Mouse (Mus musculus) lung, embryonic 16.5 days (tissue): Measurements from ENCODE around the gene Fam168b. TPM values are rescaled to one million over a fixed set of nuclear protein-coding genes. Genes with fewer than 3 reads are reported as not detected.

ENCODE experiments used
- ATAC-seq: fragments of 200-750 bp; cut with Nextera tagmentation; 2 replicates; pipeline ENCODE4 v1.8.0; 2017; ENCODE audit warnings: low read depth, mild to moderate bottlenecking, moderate library complexity
- H3K27ac ChIP-seq: fragments of 300-500 bp; sonication (generic); 2 replicates; pipeline ENCODE4 v1.5.1; 2014; ENCODE audit warnings: mild to moderate bottlenecking, control low read depth, low read length
- H3K27me3 ChIP-seq: fragments of 300-500 bp; sonication (generic); 2 replicates; pipeline ENCODE4 v1.6.1; 2014; ENCODE audit warnings: low read depth, low read length, mixed read lengths; ENCODE audit not compliant: control insufficient read depth, insufficient read depth
- H3K36me3 ChIP-seq: fragments of 300-500 bp; sonication (generic); 2 replicates; pipeline ENCODE4 v1.6.1; 2014; ENCODE audit warnings: low read length; ENCODE audit not compliant: control insufficient read depth, insufficient read depth
- H3K4me1 ChIP-seq: fragments of 300-500 bp; sonication (generic); replicated peaks from 2 replicates; pipeline ENCODE4 v1.6.1; 2014; ENCODE audit warnings: low read length, mixed read lengths; ENCODE audit not compliant: control insufficient read depth, insufficient read depth
- H3K4me2 ChIP-seq: fragments of 300-500 bp; sonication (generic); 2 replicates; pipeline ENCODE4 v1.6.1; 2014; ENCODE audit warnings: low read depth, low read length, control low read depth
- H3K4me3 ChIP-seq: fragments of 300-500 bp; sonication (generic); 2 replicates; pipeline ENCODE4 v1.5.1; 2014; ENCODE audit warnings: mild to moderate bottlenecking, low read length, control low read depth
- H3K9ac ChIP-seq: fragments of 300-500 bp; sonication (generic); 2 replicates; pipeline ENCODE4 v1.6.1; 2014; ENCODE audit warnings: low read length, control low read depth
- H3K9me3 ChIP-seq: fragments of 300-500 bp; sonication (generic); 2 replicates; pipeline ENCODE4 v1.6.1; 2016; ENCODE audit warnings: low read length; ENCODE audit not compliant: control insufficient read depth
- WGBS: fragments of 180-500 bp; shearing (Covaris S2); extraction: QIAGEN DNeasy Blood & Tissue Kit; methylation state at CpG from one replicate; pipeline ENCODE4 v1.1.7; 2014; 5-methylcytosine and 5-hydroxymethylcytosine counted together
- polyA plus RNA-seq: library from polyadenylated mRNA; unstranded; fragments of >200 nt; fragmentation: Nextera tagmentation; extraction: Ambion mirVana; gene quantifications from 2 replicates; pipeline ENCODE4 v1.2.1, GENCODE M21; 2015

Fam168b gene
- polyA plus RNA-seq: 56.0 and 57.1 TPM in 2 replicates

- Histone ChIP-seq H3K9me3 (no peaks in the 10 kb centered on the region), H3K36me3 (no peaks in the 10 kb centered on the region), H3K4me1 (peaks cover 23% of the 10 kb centered on the region), H3K4me2 (peak within 1 kb of the TSS; percentile 92), H3K4me3 (peak within 1 kb of the TSS; percentile 80), H3K9ac (peak within 1 kb of the TSS; percentile 94), H3K27ac (peak within 1 kb of the TSS; percentile 96), H3K27me3 (no peaks in the 10 kb centered on the region)
- peak; percentile 96 for ATAC-seq
- under 1% methylated on average over 26 of the region's 59 CpGs for WGBS
Observed at GRCm38 (mm10) chr1:34842887-34843618, at the start of gene Fam168b. Fam168b (minus strand) TSS chr1:34843065.

GRCm38 (mm10) chr1:34892466-34892865 lies 49.6 kb upstream of the Fam168b start:
- no peak overlapping the region for H3K4me2 ChIP-seq
- no peak for ATAC-seq
- H3K4me1 ChIP-seq: no peaks in the 10 kb centered on the region
- H3K36me3 ChIP-seq: no peaks in the 10 kb centered on the region
- H3K4me3 ChIP-seq: no peak overlapping the region
- no peaks in the 10 kb centered on the region; the same call in 1 of the 2 replicates for H3K27me3 ChIP-seq
- no peak overlapping the region for H3K27ac ChIP-seq
- 35% methylated on average over 3 of the region's 3 CpGs for WGBS
- no peak overlapping the region for H3K9ac ChIP-seq
- H3K9me3 ChIP-seq: no peaks in the 10 kb centered on the region

- H3K4me2 ChIP-seq: no peak overlapping the region
- no peak overlapping the region for H3K9ac ChIP-seq
- H3K27me3 ChIP-seq: no peaks in the 10 kb centered on the region; the same call in 1 of the 2 replicates
- H3K27ac ChIP-seq: no peak overlapping the region
- no peak for ATAC-seq
- no peaks in the 10 kb centered on the region for H3K36me3 ChIP-seq
- WGBS: 49% methylated on average over 14 of the region's 14 CpGs
- no peaks in the 10 kb centered on the region for H3K9me3 ChIP-seq
- H3K4me3 ChIP-seq: no peak overlapping the region
- H3K4me1 ChIP-seq: no peaks in the 10 kb centered on the region
Observed at GRCm38 (mm10) chr1:34891559-34892289, 48.9 kb upstream of the Fam168b start.

- Histone ChIP-seq H3K4me2 (no peak overlapping the region), H3K27me3 (no peaks in the 10 kb centered on the region), H3K9ac (no peak overlapping the region), H3K36me3 (no peaks in the 10 kb centered on the region), H3K9me3 (no peaks in the 10 kb centered on the region; the same call in 1 of the 2 replicates), H3K4me3 (no peak overlapping the region), H3K27ac (no peak overlapping the region), H3K4me1 (no peaks in the 10 kb centered on the region)
- ATAC-seq: no peak
Observed at GRCm38 (mm10) chr1:34883776-34884175, 40.9 kb upstream of the Fam168b start.

- WGBS: 55% methylated on average over 6 of the region's 6 CpGs
Observed at GRCm38 (mm10) chr1:34879611-34880010, 36.7 kb upstream of the Fam168b start.

GRCm38 (mm10) chr1:34873551-34873950 lies 30.7 kb upstream of the Fam168b start:
- 86% methylated on average over 5 of the region's 5 CpGs for WGBS
- Histone ChIP-seq H3K27me3 (no peaks in the 10 kb centered on the region), H3K36me3 (no peaks in the 10 kb centered on the region; the same call in 1 of the 2 replicates), H3K9ac (no peak overlapping the region), H3K27ac (no peak overlapping the region), H3K9me3 (no peaks in the 10 kb centered on the region), H3K4me3 (no peak overlapping the region), H3K4me2 (no peak overlapping the region), H3K4me1 (no peaks in the 10 kb centered on the region)
- no peak for ATAC-seq

More at GRCm38 (mm10) chr1:34879611-34880010, 36.7 kb upstream of the Fam168b start:
- H3K27ac ChIP-seq: no peak overlapping the region
- no peaks in the 10 kb centered on the region; the same call in 1 of the 2 replicates for H3K9me3 ChIP-seq
- no peak overlapping the region for H3K9ac ChIP-seq
- no peak overlapping the region for H3K4me2 ChIP-seq
- no peaks in the 10 kb centered on the region for H3K27me3 ChIP-seq
- no peak for ATAC-seq
- H3K4me1 ChIP-seq: no peaks in the 10 kb centered on the region
- H3K4me3 ChIP-seq: no peak overlapping the region
- H3K36me3 ChIP-seq: no peaks in the 10 kb centered on the region; the same call in 1 of the 2 replicates

GRCm38 (mm10) chr1:34871170-34871569 lies 28.3 kb upstream of the Fam168b start:
- WGBS: 94% methylated on average over 9 of the region's 9 CpGs
- no peak overlapping the region for H3K27ac ChIP-seq
- no peak overlapping the region for H3K4me2 ChIP-seq
- no peaks in the 10 kb centered on the region for H3K27me3 ChIP-seq
- H3K4me3 ChIP-seq: no peak overlapping the region
- H3K9me3 ChIP-seq: no peaks in the 10 kb centered on the region
- H3K4me1 ChIP-seq: no peaks in the 10 kb centered on the region
- no peak overlapping the region for H3K9ac ChIP-seq
- H3K36me3 ChIP-seq: no peaks in the 10 kb centered on the region; the same call in 1 of the 2 replicates
- ATAC-seq: no peak

GRCm38 (mm10) chr1:34869231-34869630 lies 26.4 kb upstream of the Fam168b start:
- H3K9me3 ChIP-seq: no peaks in the 10 kb centered on the region

GRCm38 (mm10) chr1:34868391-34868790 lies 25.5 kb upstream of the Fam168b start:
- Histone ChIP-seq H3K27me3 (no peaks in the 10 kb centered on the region), H3K27ac (no peak overlapping the region), H3K36me3 (no peaks in the 10 kb centered on the region), H3K9me3 (no peaks in the 10 kb centered on the region), H3K4me2 (no peak overlapping the region), H3K9ac (no peak overlapping the region), H3K4me3 (no peak overlapping the region), H3K4me1 (no peaks in the 10 kb centered on the region; the same call in 1 of the 2 replicates)
- no peak for ATAC-seq
- WGBS: 85% methylated on average over 8 of the region's 8 CpGs

More at GRCm38 (mm10) chr1:34869231-34869630, 26.4 kb upstream of the Fam168b start:
- H3K36me3 ChIP-seq: no peaks in the 10 kb centered on the region
- ATAC-seq: no peak
- H3K4me3 ChIP-seq: no peak overlapping the region
- no peaks in the 10 kb centered on the region for H3K27me3 ChIP-seq
- H3K4me1 ChIP-seq: no peaks in the 10 kb centered on the region; the same call in 1 of the 2 replicates
- H3K4me2 ChIP-seq: no peak overlapping the region
- no peak overlapping the region for H3K27ac ChIP-seq
- WGBS: 93% methylated on average over 16 of the region's 16 CpGs
- H3K9ac ChIP-seq: no peak overlapping the region
